Mouse (Mus musculus) CH12.LX (cell line): Measurements from ENCODE around the gene Serpinb3d. TPM values are rescaled to one million over a fixed set of nuclear protein-coding genes. Genes with fewer than 3 reads are reported as not detected.
"Not testable (repeated sequence)": the region's sequence is repeated elsewhere in the genome, so short reads cannot be mapped to it uniquely, and the experiment has no call there.

Source experiments
- DNase-seq: peaks from one replicate; pipeline ENCODE4 v3.0.0-alpha.2; 2013; ENCODE audit errors: extremely low read depth
- H3K27ac ChIP-seq: 2 replicates; pipeline ENCODE4 v1.5.1; 2012; ENCODE audit warnings: low read depth, mild to moderate bottlenecking, control low read depth, moderate library complexity; ENCODE audit not compliant: insufficient read depth
- H3K27me3 ChIP-seq: replicated peaks from 2 replicates; pipeline ENCODE3; 2012; ENCODE audit warnings: inconsistent platforms
- H3K36me3 ChIP-seq, 2 experiments: replicated peaks in 1 of 2; 2 replicates each; pipeline versions ENCODE3 to v1.6.1; 2012; ENCODE audit warnings: inconsistent platforms in 1 of 2, low read length in 1 of 2, mild to moderate bottlenecking in 1 of 2, mixed read lengths in 1 of 2, moderate library complexity in 1 of 2; ENCODE audit not compliant: control insufficient read depth in 1 of 2, insufficient read depth in 1 of 2
- H3K4me1 ChIP-seq, 2 experiments: 2 replicates each; pipeline ENCODE4 v1.6.1; 2012; ENCODE audit warnings: inconsistent platforms in 1 of 2, moderate library complexity in 1 of 2; ENCODE audit not compliant: insufficient read depth in 2 of 2, control insufficient read depth in 1 of 2
- H3K4me2 ChIP-seq: 2 replicates; pipeline ENCODE4 v1.6.1; 2012; ENCODE audit warnings: low read depth, mild to moderate bottlenecking, control low read depth; ENCODE audit not compliant: poor library complexity, insufficient read depth, severe bottlenecking
- H3K4me3 ChIP-seq, 3 experiments: fragments of 150-350 bp in 1 of 3; sonication (generic) in 1 of 3; replicated peaks in 1 of 3; 2 replicates each; pipeline versions ENCODE3 to v1.5.1; 2011 to 2012; ENCODE audit warnings: low read depth in 2 of 3, low read length in 2 of 3, mild to moderate bottlenecking in 2 of 3, moderate library complexity in 2 of 3, control low read depth in 1 of 3, improper control_type of control experiment in 1 of 3, inconsistent platforms in 1 of 3, mixed read lengths in 1 of 3; ENCODE audit not compliant: poor library complexity in 1 of 3
- H3K79me2 ChIP-seq: replicated peaks from 2 replicates; pipeline ENCODE4 v1.6.1; 2012; ENCODE audit warnings: mild to moderate bottlenecking, moderate library complexity; ENCODE audit not compliant: control insufficient read depth, poor library complexity, insufficient read depth, severe bottlenecking; ENCODE audit errors: extremely low read depth
- H3K9ac ChIP-seq: 2 replicates; pipeline ENCODE4 v1.6.1; 2012; ENCODE audit warnings: low read depth, mild to moderate bottlenecking, control low read depth, moderate library complexity; ENCODE audit not compliant: insufficient read depth
- H3K9me3 ChIP-seq: replicated peaks from 2 replicates; pipeline ENCODE3; 2012; ENCODE audit warnings: low read length, inconsistent platforms, mixed read lengths
- BHLHE40 ChIP-seq: IDR thresholded peaks from 2 replicates; pipeline ENCODE4 v1.6.1; 2011; ENCODE audit warnings: mild to moderate bottlenecking, low read depth, low read length, improper control_type of control experiment
- CTCF ChIP-seq, 2 experiments: IDR thresholded peaks in 1 of 2; conservative IDR thresholded peaks in 1 of 2; 2 replicates each; pipeline ENCODE4 v1.5.1; 2011 to 2012; ENCODE audit warnings: low read depth in 2 of 2, low read length in 2 of 2, improper control_type of control experiment in 1 of 2, inconsistent platforms in 1 of 2, mild to moderate bottlenecking in 1 of 2, moderate library complexity in 1 of 2
- ELF1 ChIP-seq: IDR thresholded peaks from 2 replicates; pipeline ENCODE4 v1.6.1; 2014; ENCODE audit warnings: low read depth, mild to moderate bottlenecking, inconsistent platforms, low read length, improper control_type of control experiment
- GABPA ChIP-seq: IDR thresholded peaks from 2 replicates; pipeline ENCODE4 v1.6.1; 2012; ENCODE audit warnings: low read depth, low read length, improper control_type of control experiment, inconsistent platforms; ENCODE audit not compliant: insufficient replicate concordance
- JUN ChIP-seq: IDR thresholded peaks from 2 replicates; pipeline ENCODE4 v1.6.1; 2011; ENCODE audit warnings: low read depth, mild to moderate bottlenecking, low read length, improper control_type of control experiment, moderate library complexity; ENCODE audit not compliant: insufficient read depth
- PAX5 ChIP-seq: IDR thresholded peaks from 2 replicates; pipeline ENCODE4 v1.6.1; 2012; ENCODE audit warnings: low read length, inconsistent platforms, mixed read lengths
- RAD21 ChIP-seq: IDR thresholded peaks from 2 replicates; pipeline ENCODE4 v1.6.1; 2011; ENCODE audit warnings: low read depth, mild to moderate bottlenecking, low read length, improper control_type of control experiment, moderate library complexity
- SIN3A ChIP-seq: IDR thresholded peaks from 2 replicates; pipeline ENCODE4 v1.6.1; 2012; ENCODE audit warnings: low read length, improper control_type of control experiment, inconsistent platforms
- SMC3 ChIP-seq: IDR thresholded peaks from 2 replicates; pipeline ENCODE4 v1.6.1; 2011; ENCODE audit warnings: low read depth, low read length, improper control_type of control experiment
- dilution Hi-C: fragments of 300-500 bp; cut with MboI; formaldehyde crosslinking; loops from 2 replicates; pipeline ENCODE4 v1.14.3; 2020; ENCODE audit warnings: low sequenced_read_pairs; ENCODE audit not compliant: extremely low pct_unique_long_range_greater_than_20kb, extremely low pct_ligation_motif_present
- in situ Hi-C: fragments of 300-500 bp; cut with MboI; formaldehyde crosslinking; loops from 3 replicates; pipeline ENCODE4 v1.14.3; 2019; ENCODE audit warnings: low sequenced_read_pairs, low pct_ligation_motif_present, low pct_unique_long_range_greater_than_20kb, mixed read lengths
- polyA plus RNA-seq: library from polyadenylated mRNA; unstranded; fragments of >175 nt; gene quantifications from 2 replicates; pipeline ENCODE4 v1.2.1, GENCODE M21; 2012; ENCODE audit warnings: low read depth; ENCODE audit not compliant: insufficient read length
- total RNA-seq, 2 experiments: library from RNA; depleted of rRNA; stranded (reverse); fragments of 300-350 nt in 1 of 2; fragments of >200 nt in 1 of 2; gene quantifications; 2 replicates each; pipeline ENCODE4 v1.2.3; 2012 to 2014

Gene Serpinb3d
- total RNA-seq (2012; rRNA removed) (not detected in 2 replicates), total RNA-seq (2014; rRNA removed) (not detected in 2 replicates), polyA plus RNA-seq (not detected in 2 replicates)

DNA sequence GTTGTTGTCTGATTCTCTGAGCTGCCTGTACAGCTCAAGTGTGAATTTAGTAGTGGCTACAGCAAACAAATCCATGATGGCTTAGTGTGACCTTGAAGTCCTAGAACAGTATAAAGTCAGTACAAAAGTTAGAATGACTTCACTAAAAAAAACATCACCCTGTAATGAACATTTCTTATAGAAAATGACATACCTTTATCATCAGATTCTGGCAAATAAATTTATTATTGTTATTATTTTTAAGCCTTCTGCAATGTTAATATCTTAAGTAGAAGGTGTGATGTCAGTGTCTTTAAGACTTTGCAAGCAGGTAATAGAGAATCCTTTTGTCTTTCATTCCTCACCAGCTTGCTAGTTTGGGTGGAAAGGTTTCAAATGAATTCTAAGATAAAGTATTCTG is at the start of gene Serpinb3d:
TSS of gene Serpinb3d (minus strand) at position 101 of the 400 bp plus-strand sequence.
- no peak within 1 kb of the TSS for H3K4me2 ChIP-seq
- H3K36me3 ChIP-seq = no peaks in the 10 kb centered on the region
- peaks cover 6% of the 10 kb centered on the region for H3K27me3 ChIP-seq
- no peaks in the 10 kb centered on the region for H3K79me2 ChIP-seq
- DNase-seq = no peak
- H3K4me3 ChIP-seq = no peak within 1 kb of the TSS
- in situ Hi-C loops = no loop called here
- no peak within 1 kb of the TSS for H3K27ac ChIP-seq
- TF ChIP-seq BHLHE40 (no peak), SIN3A (no peak), PAX5 (no peak), ELF1 (no peak)
- no peaks in the 10 kb centered on the region for H3K4me1 ChIP-seq
- H3K9me3 ChIP-seq = no peaks in the 10 kb centered on the region
- H3K9ac ChIP-seq = no peak within 1 kb of the TSS
- dilution Hi-C loops = no loop called here

DNA sequence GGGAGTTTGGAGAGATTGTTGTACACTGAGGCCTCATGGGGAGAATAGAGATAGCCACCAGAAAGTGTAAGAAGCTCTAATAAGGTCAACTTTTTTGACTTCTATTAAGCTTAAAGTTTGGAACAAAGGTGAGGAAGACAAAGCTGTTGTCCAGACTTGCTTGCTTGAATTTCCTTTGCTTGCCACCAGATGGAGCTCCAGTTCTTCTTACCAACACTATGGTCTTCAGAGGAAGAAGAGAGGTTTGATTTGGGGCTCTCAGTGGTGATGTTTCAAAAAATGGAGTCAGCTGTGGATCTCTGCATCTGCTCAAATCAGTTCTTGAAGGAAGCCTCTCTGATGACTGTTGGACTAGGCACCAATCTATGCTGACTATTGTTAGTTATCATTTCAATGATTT is 44.1 kb upstream of the Serpinb3d start:
- H3K27ac ChIP-seq, dilution Hi-C loops, H3K4me3 ChIP-seq, H3K36me3 ChIP-seq, H3K9ac ChIP-seq, H3K27me3 ChIP-seq, H3K79me2 ChIP-seq, H3K4me1 ChIP-seq, H3K9me3 ChIP-seq, DNase-seq, in situ Hi-C loops, H3K4me2 ChIP-seq: not testable (repeated sequence)
- TF ChIP-seq RAD21 = peak; percentile 57
- TF ChIP-seq CTCF (conservative IDR thresholded peaks at IDR 0.05 in 1 of 2, IDR thresholded peaks at IDR 0.05 in 1 of 2; ENCODE audit: low read depth in 2 of 2, low read length in 2 of 2) = peak; percentile 42 to 61
- TF ChIP-seq SMC3 = peak; percentile 58

DNA sequence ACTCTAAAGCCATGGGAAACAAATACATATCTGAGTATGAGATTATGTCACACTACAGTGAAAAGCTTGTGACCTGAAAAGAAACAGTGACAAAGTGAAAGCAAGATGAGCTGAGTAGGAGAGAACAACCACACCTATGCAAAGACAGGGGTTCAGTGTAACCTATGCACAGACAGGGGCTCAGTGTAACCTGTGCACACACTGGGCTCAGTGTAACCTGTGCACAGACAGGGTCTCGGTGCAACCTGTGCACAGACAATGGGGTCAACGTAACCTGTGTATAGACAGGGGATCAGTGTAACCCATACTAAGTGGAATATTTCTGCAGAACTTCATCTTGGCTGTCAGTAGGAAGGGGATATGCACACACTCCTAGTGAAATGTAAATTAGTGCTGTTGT is 15.1 kb upstream of the Serpinb3d start:
- no peaks in the 10 kb centered on the region for H3K9me3 ChIP-seq
- H3K9ac ChIP-seq = no peak overlapping the region
- DNase-seq = no peak
- H3K36me3 ChIP-seq = no peaks in the 10 kb centered on the region
- H3K27me3 ChIP-seq = peaks cover 9% of the 10 kb centered on the region
- in situ Hi-C loops = no loop called here
- no peak overlapping the region for H3K4me3 ChIP-seq
- H3K4me2 ChIP-seq = 0 out of 2 replicates have a peak overlapping the region, but pooled peaks have one; percentile 15
- no peak for TF ChIP-seq GABPA
- no peak for TF ChIP-seq JUN
- H3K79me2 ChIP-seq = no peaks in the 10 kb centered on the region
- dilution Hi-C loops = no loop called here
- H3K27ac ChIP-seq = no peak overlapping the region
- H3K4me1 ChIP-seq = peaks cover 0 to 3% of the 10 kb centered on the region in 2 experiments; a peak in 1 of 4 replicates
